Mouse (Mus musculus): ENCODE results near the gene Gan.

Gan gene

GRCm38 (mm10) chr8:117158135-117158761 is at the start of gene Gan:
Gene Gan, plus strand, starts transcription at chr8:117158135.
- DNase-seq: peak; percentile 62

GRCm38 (mm10) chr8:117109018-117109711 is 48.8 kb upstream of the Gan start:
- no peak for DNase-seq

- no peak for DNase-seq
Measured at GRCm38 (mm10) chr8:117109801-117110390, 48.0 kb upstream of the Gan start.

- DNase-seq: no peak
Measured at GRCm38 (mm10) chr8:117111641-117112040, 46.3 kb upstream of the Gan start.

GRCm38 (mm10) chr8:117112261-117112660 is 45.7 kb upstream of the Gan start:
- DNase-seq: no peak

GRCm38 (mm10) chr8:117115094-117115493 is 42.8 kb upstream of the Gan start:
- DNase-seq: no peak

GRCm38 (mm10) chr8:117115676-117116446 is 42.1 kb upstream of the Gan start:
- DNase-seq: peak; percentile 52

GRCm38 (mm10) chr8:117116534-117116933 is 41.4 kb upstream of the Gan start:
- DNase-seq: no peak

- DNase-seq: no peak
Measured at GRCm38 (mm10) chr8:117118409-117118808, 39.5 kb upstream of the Gan start.

- no peak for DNase-seq
Measured at GRCm38 (mm10) chr8:117121277-117121676, 36.7 kb upstream of the Gan start.

GRCm38 (mm10) chr8:117123850-117124633 is 33.9 kb upstream of the Gan start:
- DNase-seq: no peak

GRCm38 (mm10) chr8:117125854-117126253 is 32.1 kb upstream of the Gan start:
- DNase-seq: no peak

- DNase-seq: no peak
Measured at GRCm38 (mm10) chr8:117126411-117126810, 31.5 kb upstream of the Gan start.

GRCm38 (mm10) chr8:117127063-117127462 is 30.9 kb upstream of the Gan start:
- DNase-seq: no peak

- DNase-seq: no peak
Measured at GRCm38 (mm10) chr8:117133702-117134101, 24.2 kb upstream of the Gan start.

- no peak for DNase-seq
Measured at GRCm38 (mm10) chr8:117136351-117136750, 21.6 kb upstream of the Gan start.

GRCm38 (mm10) chr8:117136763-117137162 is 21.2 kb upstream of the Gan start:
- no peak for DNase-seq

- no peak for DNase-seq
Measured at GRCm38 (mm10) chr8:117137357-117137756, 20.6 kb upstream of the Gan start.

- no peak for DNase-seq
Measured at GRCm38 (mm10) chr8:117148520-117148919, 9.4 kb upstream of the Gan start.

GRCm38 (mm10) chr8:117156149-117156548 is 1.8 kb upstream of the Gan start:
- no peak for DNase-seq

- no peak for DNase-seq
Measured at GRCm38 (mm10) chr8:117156866-117157768, 818 bp upstream of the Gan start.

- DNase-seq: peak; percentile 97
Measured at GRCm38 (mm10) chr8:117157769-117158091, 205 bp upstream of the Gan start.
